Mouse (Mus musculus): ENCODE measurements at regions not wholly inside any gene's neighbourhood (a gene's known extent, or its start where the extent isn't known, plus 50 kb on each side); places are given as distances from the start of the nearest gene placed in this dataset.

DNA sequence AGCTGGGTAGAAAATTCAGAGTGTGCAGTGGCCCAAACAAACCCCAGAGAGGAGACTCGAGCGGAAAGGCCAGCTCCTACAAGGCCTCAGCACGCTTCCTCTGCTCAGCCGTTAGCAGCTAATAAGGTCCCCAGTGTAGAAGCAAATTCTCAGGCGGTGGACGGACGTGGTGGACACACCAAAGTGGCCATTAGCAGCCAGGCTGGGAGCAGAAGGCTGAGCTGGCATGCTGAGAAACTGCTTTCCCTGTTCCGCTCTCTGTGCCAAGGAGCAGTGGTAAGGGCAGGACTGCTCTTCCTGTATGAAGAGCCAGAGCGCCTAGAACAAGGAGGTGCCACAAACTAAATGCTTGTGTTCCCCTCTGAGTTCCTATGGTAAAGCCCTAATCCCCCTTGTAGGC lies 282.1 kb upstream of the Id2 start:
- Histone ChIP-seq H3K4me1 (ENCODE audit: control insufficient read depth, insufficient read depth, low read length) (0 out of 2 replicates have a peak, but pooled peaks cover 2% of the 10 kb centered on the region), H3K9me3 (ENCODE audit: control insufficient read depth, low read length) (no peaks in the 10 kb centered on the region), H3K9ac (ENCODE audit: low read length) (no peak overlapping the region), H3K4me3 (ENCODE audit: low read depth, low read length) (no peak overlapping the region), H3K27me3 (ENCODE audit: control insufficient read depth, insufficient read depth, low read length) (no peaks in the 10 kb centered on the region), H3K36me3 (ENCODE audit: control insufficient read depth, insufficient read depth, low read length) (no peaks in the 10 kb centered on the region), H3K27ac (replicated peaks; ENCODE audit: low read depth, low read length) (no peak overlapping the region), H3K4me2 (ENCODE audit: low read depth, severe bottlenecking) (no peak overlapping the region)
- DNase-seq (ENCODE audit: low spot score) (no peak), ATAC-seq (ENCODE audit: insufficient number of reproducible peaks, low FRiP score, low TSS enrichment, low read depth) (no peak)
- WGBS = 69% methylated on average over 9 of the region's 9 CpGs

DNA sequence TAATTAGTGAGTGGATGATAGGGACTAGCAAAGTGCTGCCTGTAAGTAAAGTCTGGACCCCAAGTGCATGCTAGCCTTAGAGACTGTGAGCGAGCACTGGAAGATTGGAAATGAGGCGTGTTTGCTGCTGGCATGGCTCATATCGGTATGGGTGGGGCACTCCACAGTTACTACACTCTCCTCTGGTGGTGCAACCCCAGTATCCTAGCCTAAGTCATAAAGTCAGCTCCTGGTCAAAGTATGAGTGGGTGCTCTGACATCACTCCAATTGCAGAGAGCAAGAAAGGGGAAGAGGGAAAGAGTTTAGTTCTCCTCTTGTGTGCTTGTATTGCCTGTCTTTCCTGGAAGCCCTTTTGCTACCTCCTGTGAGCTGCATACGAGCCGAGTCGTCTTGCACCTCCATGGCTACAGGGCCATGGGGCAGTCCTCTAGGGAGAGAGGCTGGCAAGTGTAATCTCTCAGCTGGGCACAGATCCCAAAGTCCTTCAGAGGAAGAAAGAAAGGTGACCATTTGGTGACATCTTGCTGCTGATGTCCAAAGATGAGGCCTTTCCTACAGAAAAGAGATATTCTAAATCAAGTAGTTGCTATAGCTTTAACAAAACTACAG lies 281.2 kb upstream of the Id2 start:
- ATAC-seq (ENCODE audit: insufficient number of reproducible peaks, low FRiP score, low TSS enrichment, low read depth) = no peak
- 83% methylated on average over 6 of the region's 6 CpGs for WGBS
- Histone ChIP-seq H3K9ac (ENCODE audit: low read length) (no peak overlapping the region), H3K36me3 (ENCODE audit: control insufficient read depth, insufficient read depth, low read length) (no peaks in the 10 kb centered on the region), H3K27ac (replicated peaks; ENCODE audit: low read depth, low read length) (no peak overlapping the region), H3K9me3 (ENCODE audit: control insufficient read depth, low read length) (no peaks in the 10 kb centered on the region), H3K4me2 (ENCODE audit: low read depth, severe bottlenecking) (no peak overlapping the region), H3K4me3 (ENCODE audit: low read depth, low read length) (no peak overlapping the region), H3K27me3 (ENCODE audit: control insufficient read depth, insufficient read depth, low read length) (no peaks in the 10 kb centered on the region), H3K4me1 (ENCODE audit: control insufficient read depth, insufficient read depth, low read length) (0 out of 2 replicates have a peak, but pooled peaks cover 2% of the 10 kb centered on the region)
- DNase-seq (ENCODE audit: low spot score) = no peak

DNA sequence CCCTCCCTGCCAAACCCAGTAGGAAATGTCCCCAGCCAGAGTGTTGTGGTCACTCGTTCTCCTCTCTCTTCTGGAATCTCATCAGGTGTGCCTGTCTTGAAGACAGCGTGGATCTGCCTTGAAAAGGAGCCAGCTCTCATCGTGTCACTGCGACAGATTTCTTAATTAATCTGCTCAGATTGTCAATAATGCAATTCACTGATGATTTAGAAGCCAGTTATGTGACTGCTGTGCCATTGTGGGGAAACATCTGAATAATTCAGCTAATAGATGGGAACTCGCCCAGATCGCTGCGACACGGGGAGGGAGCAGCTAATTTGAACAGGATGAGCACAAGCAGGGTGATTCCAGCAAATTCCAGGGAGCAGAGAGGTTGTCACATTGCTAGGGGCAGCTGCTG lies 279.5 kb upstream of the Id2 start:
- Histone ChIP-seq H3K4me1 (ENCODE audit: control insufficient read depth, insufficient read depth, low read length) (0 out of 2 replicates have a peak, but pooled peaks cover 2% of the 10 kb centered on the region), H3K9me3 (ENCODE audit: control insufficient read depth, low read length) (no peaks in the 10 kb centered on the region), H3K27me3 (ENCODE audit: control insufficient read depth, insufficient read depth, low read length) (no peaks in the 10 kb centered on the region), H3K4me3 (ENCODE audit: low read depth, low read length) (no peak overlapping the region), H3K36me3 (ENCODE audit: control insufficient read depth, insufficient read depth, low read length) (no peaks in the 10 kb centered on the region), H3K4me2 (ENCODE audit: low read depth, severe bottlenecking) (no peak overlapping the region), H3K9ac (ENCODE audit: low read length) (no peak overlapping the region), H3K27ac (replicated peaks; ENCODE audit: low read depth, low read length) (no peak overlapping the region)
- DNase-seq (ENCODE audit: low spot score) (no peak), ATAC-seq (ENCODE audit: insufficient number of reproducible peaks, low FRiP score, low TSS enrichment, low read depth) (no peak)
- WGBS = 70% methylated on average over 8 of the region's 8 CpGs

DNA sequence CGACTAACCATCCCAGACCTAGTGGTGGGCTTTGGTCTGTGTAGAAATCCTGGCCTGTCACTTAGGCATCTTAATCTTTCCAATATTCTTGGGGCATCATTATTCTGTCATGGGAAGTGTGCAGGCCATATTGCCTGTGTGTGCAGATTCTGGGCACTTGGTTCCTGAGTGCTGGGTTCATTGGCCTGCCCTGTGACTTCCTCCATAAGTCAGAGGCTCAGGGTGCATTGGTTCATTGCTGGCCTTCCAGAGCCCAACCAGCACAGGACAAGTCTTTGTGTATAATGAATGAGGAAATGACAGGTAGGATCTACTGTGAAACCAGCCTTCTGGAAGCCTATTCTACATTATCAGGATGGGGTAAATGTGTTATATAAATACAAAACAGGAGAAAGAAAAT lies 270.6 kb upstream of the Id2 start:
- H3K27me3 ChIP-seq (ENCODE audit: control insufficient read depth, insufficient read depth, low read length) = no peaks in the 10 kb centered on the region
- no peak overlapping the region for H3K4me3 ChIP-seq (ENCODE audit: low read depth, low read length)
- no peaks in the 10 kb centered on the region for H3K9me3 ChIP-seq (ENCODE audit: control insufficient read depth, low read length)
- no peaks in the 10 kb centered on the region for H3K4me1 ChIP-seq (ENCODE audit: control insufficient read depth, insufficient read depth, low read length)
- DNase-seq (ENCODE audit: low spot score) (no peak), ATAC-seq (ENCODE audit: insufficient number of reproducible peaks, low FRiP score, low TSS enrichment, low read depth) (no peak)
- H3K9ac ChIP-seq (ENCODE audit: low read length) = no peak overlapping the region
- 93% methylated on average over 1 of the region's 1 CpGs for WGBS
- H3K4me2 ChIP-seq (ENCODE audit: low read depth, severe bottlenecking) = no peak overlapping the region
- no peak overlapping the region for H3K27ac ChIP-seq (replicated peaks; ENCODE audit: low read depth, low read length)
- H3K36me3 ChIP-seq (ENCODE audit: control insufficient read depth, insufficient read depth, low read length) = no peaks in the 10 kb centered on the region

DNA sequence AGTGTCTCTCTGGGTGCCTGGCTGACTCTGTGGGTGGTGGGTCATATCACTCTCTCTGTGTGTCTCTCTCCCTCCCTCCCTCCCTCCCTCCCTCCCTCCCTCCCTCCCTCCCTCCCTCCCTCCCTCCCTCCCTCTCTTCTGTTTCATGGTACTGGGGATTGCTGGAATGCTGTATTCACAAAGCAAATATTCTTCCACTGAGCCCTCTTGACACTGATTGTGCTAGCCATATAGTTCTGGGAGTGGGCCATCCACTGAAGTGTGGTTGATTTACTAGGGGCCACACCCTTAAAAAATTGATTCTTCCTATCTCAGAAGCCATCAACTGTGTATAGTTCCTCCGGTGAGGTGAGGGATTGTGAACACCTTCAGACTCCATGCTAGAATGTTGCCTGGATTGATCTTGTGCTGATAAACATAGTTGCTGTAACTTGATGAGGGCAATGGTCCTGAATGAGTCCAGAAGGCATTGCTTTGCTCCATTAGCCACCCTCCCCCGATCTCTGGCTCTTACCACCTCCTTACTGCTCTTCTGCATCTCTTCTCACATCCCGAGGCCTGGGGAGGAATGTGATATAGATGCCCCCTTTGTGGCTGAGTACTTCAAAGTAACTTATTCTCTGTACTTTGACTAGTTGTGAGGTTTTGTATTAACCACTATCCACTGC lies 268.8 kb upstream of the Id2 start:
- no peaks in the 10 kb centered on the region for H3K4me1 ChIP-seq (ENCODE audit: control insufficient read depth, insufficient read depth, low read length)
- no peak for ATAC-seq (ENCODE audit: insufficient number of reproducible peaks, low FRiP score, low TSS enrichment, low read depth)
- H3K4me3 ChIP-seq (ENCODE audit: low read depth, low read length) = no peak overlapping the region

DNA sequence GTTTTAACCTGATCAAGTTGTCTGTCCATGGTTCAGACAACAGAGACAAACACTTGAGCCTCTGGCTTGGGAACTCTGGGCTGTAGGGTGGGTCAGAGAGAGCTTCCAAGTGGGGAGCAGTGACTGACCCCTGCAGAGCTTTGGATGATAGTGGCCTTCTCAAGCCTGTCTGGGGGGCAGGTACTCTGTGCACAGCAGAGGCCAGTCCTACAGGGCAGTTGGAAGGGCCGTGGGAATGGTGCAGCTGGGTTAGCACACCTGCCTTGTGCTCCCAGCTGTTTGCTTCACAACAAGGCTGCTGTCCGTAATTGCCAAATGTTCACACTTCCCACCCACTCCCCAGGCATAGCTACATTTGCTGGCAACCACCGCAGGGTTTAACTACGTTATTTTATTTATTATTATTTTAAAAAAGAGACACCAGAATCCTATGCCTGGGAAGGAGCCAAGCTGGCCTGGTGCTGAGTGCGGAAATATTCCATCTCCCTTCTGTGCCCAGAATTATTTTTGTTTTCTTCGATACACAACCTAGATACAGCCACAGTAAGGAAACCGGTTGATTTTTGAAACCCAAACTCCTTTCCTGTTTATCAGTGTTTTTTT lies 268.1 kb upstream of the Id2 start:
- no peaks in the 10 kb centered on the region for H3K9me3 ChIP-seq (ENCODE audit: control insufficient read depth, low read length)
- H3K4me3 ChIP-seq (ENCODE audit: low read depth, low read length) = no peak overlapping the region
- ATAC-seq (ENCODE audit: insufficient number of reproducible peaks, low FRiP score, low TSS enrichment, low read depth) (no peak), DNase-seq (ENCODE audit: low spot score) (no peak)
- 51% methylated on average over 7 of the region's 7 CpGs for WGBS
- no peak overlapping the region for H3K27ac ChIP-seq (replicated peaks; ENCODE audit: low read depth, low read length)
- H3K4me2 ChIP-seq (ENCODE audit: low read depth, severe bottlenecking) = no peak overlapping the region
- H3K9ac ChIP-seq (ENCODE audit: low read length) = no peak overlapping the region
- H3K27me3 ChIP-seq (ENCODE audit: control insufficient read depth, insufficient read depth, low read length) = no peaks in the 10 kb centered on the region
- H3K36me3 ChIP-seq (ENCODE audit: control insufficient read depth, insufficient read depth, low read length) = no peaks in the 10 kb centered on the region
- H3K4me1 ChIP-seq (ENCODE audit: control insufficient read depth, insufficient read depth, low read length) = no peaks in the 10 kb centered on the region

More for the DNA sequence above, 268.8 kb upstream of the Id2 start:
- H3K9ac ChIP-seq (ENCODE audit: low read length) = no peak overlapping the region
- no peak overlapping the region for H3K27ac ChIP-seq (replicated peaks; ENCODE audit: low read depth, low read length)
- no peak for DNase-seq (ENCODE audit: low spot score)
- no peaks in the 10 kb centered on the region for H3K27me3 ChIP-seq (ENCODE audit: control insufficient read depth, insufficient read depth, low read length)
- H3K36me3 ChIP-seq (ENCODE audit: control insufficient read depth, insufficient read depth, low read length) = no peaks in the 10 kb centered on the region
- no peaks in the 10 kb centered on the region for H3K9me3 ChIP-seq (ENCODE audit: control insufficient read depth, low read length)
- 54% methylated on average over 3 of the region's 3 CpGs for WGBS
- H3K4me2 ChIP-seq (ENCODE audit: low read depth, severe bottlenecking) = no peak overlapping the region

DNA sequence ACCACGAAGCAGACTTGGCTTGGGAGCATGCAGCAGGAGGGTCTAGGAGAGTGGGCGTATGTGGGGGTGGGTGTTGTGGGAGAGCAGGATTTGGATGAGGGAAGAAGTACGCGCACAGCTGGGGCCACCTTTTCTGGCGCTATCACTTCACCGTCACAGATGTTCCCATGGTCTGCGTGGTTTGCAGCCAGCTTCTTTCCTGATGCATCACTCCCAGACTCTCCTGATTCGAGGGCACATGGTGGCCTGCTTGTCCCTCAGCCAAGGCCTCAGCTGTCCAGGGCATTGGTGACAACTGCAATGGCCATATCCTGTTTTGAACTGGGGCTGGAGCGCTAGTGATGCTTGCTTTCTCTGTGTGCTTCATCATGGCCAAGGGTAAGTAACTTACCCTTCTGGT lies 266.9 kb upstream of the Id2 start:
- DNase-seq (ENCODE audit: low spot score) (no peak), ATAC-seq (ENCODE audit: insufficient number of reproducible peaks, low FRiP score, low TSS enrichment, low read depth) (no peak)
- no peaks in the 10 kb centered on the region for H3K9me3 ChIP-seq (ENCODE audit: control insufficient read depth, low read length)
- no peak overlapping the region for H3K9ac ChIP-seq (ENCODE audit: low read length)
- H3K27me3 ChIP-seq (ENCODE audit: control insufficient read depth, insufficient read depth, low read length) = no peaks in the 10 kb centered on the region
- no peak overlapping the region for H3K4me2 ChIP-seq (ENCODE audit: low read depth, severe bottlenecking)
- no peaks in the 10 kb centered on the region for H3K4me1 ChIP-seq (ENCODE audit: control insufficient read depth, insufficient read depth, low read length)
- WGBS = 90% methylated on average over 9 of the region's 9 CpGs
- H3K27ac ChIP-seq (replicated peaks; ENCODE audit: low read depth, low read length) = no peak overlapping the region
- H3K4me3 ChIP-seq (ENCODE audit: low read depth, low read length) = no peak overlapping the region
- no peaks in the 10 kb centered on the region for H3K36me3 ChIP-seq (ENCODE audit: control insufficient read depth, insufficient read depth, low read length)

DNA sequence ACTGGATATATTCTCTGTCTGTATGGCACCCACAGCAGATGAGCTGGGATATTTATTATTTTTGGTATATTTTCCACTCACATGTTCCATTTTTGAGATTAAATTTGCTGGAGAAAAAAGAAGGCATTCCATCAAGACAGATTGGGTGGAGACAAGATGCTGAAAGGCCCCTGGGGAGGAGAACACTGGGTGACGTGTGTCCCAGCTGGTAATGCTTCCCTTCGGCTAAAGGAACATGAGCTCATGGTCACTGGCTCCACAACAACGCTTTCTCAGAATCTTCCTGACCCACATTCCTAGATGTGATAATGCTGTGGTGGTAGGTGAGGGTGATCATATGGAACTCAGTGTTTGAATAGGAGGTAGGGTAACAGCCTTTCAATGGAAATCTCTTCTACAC lies 266.4 kb upstream of the Id2 start:
- H3K27me3 ChIP-seq (ENCODE audit: control insufficient read depth, insufficient read depth, low read length) = no peaks in the 10 kb centered on the region
- WGBS = 88% methylated on average over 3 of the region's 3 CpGs
- no peak overlapping the region for H3K4me2 ChIP-seq (ENCODE audit: low read depth, severe bottlenecking)
- no peak overlapping the region for H3K27ac ChIP-seq (replicated peaks; ENCODE audit: low read depth, low read length)
- H3K9ac ChIP-seq (ENCODE audit: low read length) = no peak overlapping the region
- DNase-seq (ENCODE audit: low spot score) (no peak), ATAC-seq (ENCODE audit: insufficient number of reproducible peaks, low FRiP score, low TSS enrichment, low read depth) (no peak)
- no peak overlapping the region for H3K4me3 ChIP-seq (ENCODE audit: low read depth, low read length)
- no peaks in the 10 kb centered on the region for H3K4me1 ChIP-seq (ENCODE audit: control insufficient read depth, insufficient read depth, low read length)
- H3K36me3 ChIP-seq (ENCODE audit: control insufficient read depth, insufficient read depth, low read length) = no peaks in the 10 kb centered on the region
- no peaks in the 10 kb centered on the region for H3K9me3 ChIP-seq (ENCODE audit: control insufficient read depth, low read length)

Data from limb, embryonic 11.5 days (tissue).